Mouse (Mus musculus) stomach, postnatal 0 days (tissue): Measurements from ENCODE around the gene Pbx3.

ENCODE experiments used
- CTCF ChIP-seq: IDR thresholded peaks from 2 replicates; pipeline ENCODE4 v1.5.1; 2016; ENCODE audit warnings: antibody characterized with exemption, low read depth, mild to moderate bottlenecking, moderate library complexity
- EP300 ChIP-seq: optimal IDR thresholded peaks from 2 replicates; pipeline ENCODE3; 2016; ENCODE audit warnings: antibody characterized with exemption

GRCm38 (mm10) chr2:34193870-34194820 is 178.8 kb downstream of the Pbx3 start:
- no peak for TF ChIP-seq CTCF
- TF ChIP-seq EP300: no peak
